Mouse (Mus musculus): ENCODE measurements around the gene Agk.

Agk gene

GRCm38 (mm10) chr6:40324897-40325841 lies at the start of gene Agk:
Gene Agk (plus strand): TSS chr6:40325172.
- DNase-seq, result peak; percentile 81

- DNase-seq, result no peak
Measured at GRCm38 (mm10) chr6:40300707-40301106, 24.3 kb upstream of the Agk start.

- peak; percentile 64 for DNase-seq
Measured at GRCm38 (mm10) chr6:40303379-40303778, 21.6 kb upstream of the Agk start.

- DNase-seq, result no peak
Measured at GRCm38 (mm10) chr6:40304972-40305371, 20.0 kb upstream of the Agk start.

GRCm38 (mm10) chr6:40326341-40326740 lies 1.4 kb downstream of the Agk start:
- no peak for DNase-seq

- DNase-seq, result no peak
Measured at GRCm38 (mm10) chr6:40333497-40333896, 8.5 kb downstream of the Agk start.

GRCm38 (mm10) chr6:40336735-40337731 lies 12.1 kb downstream of the Agk start:
- DNase-seq, result no peak

GRCm38 (mm10) chr6:40346959-40347771 lies 22.2 kb downstream of the Agk start:
- DNase-seq, result peak; percentile 61

- DNase-seq, result no peak
Measured at GRCm38 (mm10) chr6:40347772-40348111, 22.8 kb downstream of the Agk start.

- DNase-seq, result no peak
Measured at GRCm38 (mm10) chr6:40350041-40350440, 25.1 kb downstream of the Agk start.

- no peak for DNase-seq
Measured at GRCm38 (mm10) chr6:40350856-40351255, 25.9 kb downstream of the Agk start.

- DNase-seq, result no peak
Measured at GRCm38 (mm10) chr6:40353360-40353759, 28.4 kb downstream of the Agk start.

- DNase-seq, result no peak
Measured at GRCm38 (mm10) chr6:40371031-40371430, 46.1 kb downstream of the Agk start.

- DNase-seq, result no peak
Measured at GRCm38 (mm10) chr6:40380181-40380580, 55.2 kb downstream of the Agk start.

- DNase-seq, result no peak
Measured at GRCm38 (mm10) chr6:40381908-40382307, 56.9 kb downstream of the Agk start.

- DNase-seq, result no peak
Measured at GRCm38 (mm10) chr6:40385682-40386081, 60.7 kb downstream of the Agk start.

GRCm38 (mm10) chr6:40388660-40389059 lies 63.7 kb downstream of the Agk start:
- DNase-seq, result no peak

- no peak for DNase-seq
Measured at GRCm38 (mm10) chr6:40390975-40391374, 66.0 kb downstream of the Agk start.

- peak; percentile 83 for DNase-seq
Measured at GRCm38 (mm10) chr6:40393213-40393612, 68.2 kb downstream of the Agk start.

- no peak for DNase-seq
Measured at GRCm38 (mm10) chr6:40402031-40402430, 77.1 kb downstream of the Agk start.

GRCm38 (mm10) chr6:40403640-40404285 lies 78.8 kb downstream of the Agk start:
- peak; percentile 95 for DNase-seq

GRCm38 (mm10) chr6:40411085-40411484 lies 86.1 kb downstream of the Agk start:
- DNase-seq, result no peak

All from cerebellum, adult 9-11 months (tissue).